Mouse (Mus musculus) heart, embryonic 16.5 days (tissue): ENCODE measurements around the gene Hist1h2ag. TPM values are rescaled to one million over a fixed set of nuclear protein-coding genes. Genes with fewer than 3 reads are reported as not detected.
"Not testable (repeated sequence)": the region's sequence is repeated elsewhere in the genome, so short reads cannot be mapped to it uniquely, and the experiment has no call there.

Experiments
- ATAC-seq: fragments of 200-750 bp; cut with Nextera tagmentation; replicated peaks from 2 replicates; pipeline ENCODE4 v1.8.0; 2017; ENCODE audit warnings: moderate number of reproducible peaks; ENCODE audit not compliant: insufficient read depth, low FRiP score; ENCODE audit errors: extremely low read depth
- H3K27ac ChIP-seq: fragments of 300-500 bp; sonication (generic); 2 replicates; pipeline ENCODE4 v1.5.1; 2014; ENCODE audit warnings: mild to moderate bottlenecking, low read length, control low read depth, moderate library complexity
- H3K27me3 ChIP-seq: fragments of 300-500 bp; sonication (generic); 2 replicates; pipeline ENCODE4 v1.6.1; 2014; ENCODE audit warnings: low read length, mixed read lengths; ENCODE audit not compliant: control insufficient read depth, insufficient read depth
- H3K36me3 ChIP-seq: fragments of 300-500 bp; sonication (generic); 2 replicates; pipeline ENCODE4 v1.6.1; 2014; ENCODE audit not compliant: control insufficient read depth, insufficient read depth
- H3K4me1 ChIP-seq: fragments of 300-500 bp; sonication (generic); 2 replicates; pipeline ENCODE4 v1.6.1; 2014; ENCODE audit warnings: low read length, mixed read lengths; ENCODE audit not compliant: control insufficient read depth, insufficient read depth
- H3K4me2 ChIP-seq: fragments of 300-500 bp; sonication (generic); 2 replicates; pipeline ENCODE4 v1.6.1; 2014; ENCODE audit warnings: low read depth, mild to moderate bottlenecking, control low read depth, low read length
- H3K4me3 ChIP-seq: fragments of 300-500 bp; sonication (generic); 2 replicates; pipeline ENCODE4 v1.5.1; 2014; ENCODE audit warnings: mild to moderate bottlenecking, control low read depth, low read length
- H3K9ac ChIP-seq: fragments of 300-500 bp; sonication (generic); 2 replicates; pipeline ENCODE4 v1.6.1; 2014; ENCODE audit warnings: low read length, control low read depth
- H3K9me3 ChIP-seq: fragments of 300-500 bp; sonication (generic); replicated peaks from 2 replicates; pipeline ENCODE4 v1.6.1; 2016; ENCODE audit warnings: low read length; ENCODE audit not compliant: control insufficient read depth
- WGBS: fragments of 180-500 bp; shearing (Covaris S2); extraction: QIAGEN DNeasy Blood & Tissue Kit; methylation state at CpG from one replicate; pipeline ENCODE4 v1.1.7; 2014; 5-methylcytosine and 5-hydroxymethylcytosine counted together
- polyA plus RNA-seq: library from polyadenylated mRNA; unstranded; fragments of >200 nt; fragmentation: Nextera tagmentation; extraction: Ambion mirVana; gene quantifications from 2 replicates; pipeline ENCODE4 v1.2.1, GENCODE M21; 2015

The Hist1h2ag gene
- polyA plus RNA-seq, 1 experiment from 2014 or later, result 22.0 TPM

GRCm38 (mm10) chr13:22049041-22049440, 6.3 kb upstream of the Hist1h2ag start:
- no peak overlapping the region for H3K4me3 ChIP-seq
- 72% methylated on average over 2 of the region's 2 CpGs for WGBS
- no peak for ATAC-seq
- H3K27me3 ChIP-seq, result no peaks in the 10 kb centered on the region
- peaks cover 7% of the 10 kb centered on the region for H3K4me1 ChIP-seq
- no peaks in the 10 kb centered on the region for H3K9me3 ChIP-seq
- H3K27ac ChIP-seq, result no peak overlapping the region
- H3K36me3 ChIP-seq, result no peaks in the 10 kb centered on the region
- no peak overlapping the region for H3K9ac ChIP-seq
- no peak overlapping the region for H3K4me2 ChIP-seq

- WGBS, result 47% methylated on average over 2 of the region's 2 CpGs
- ATAC-seq, result no peak
- H3K27ac ChIP-seq, result no peak overlapping the region
- no peak overlapping the region for H3K4me3 ChIP-seq
- H3K9me3 ChIP-seq, result no peaks in the 10 kb centered on the region
- H3K4me2 ChIP-seq, result no peak overlapping the region
- H3K27me3 ChIP-seq, result no peaks in the 10 kb centered on the region
- peaks cover 20% of the 10 kb centered on the region for H3K4me1 ChIP-seq
- no peak overlapping the region for H3K9ac ChIP-seq
- H3K36me3 ChIP-seq, result no peaks in the 10 kb centered on the region
Observed at GRCm38 (mm10) chr13:22045311-22045710, 2.6 kb upstream of the Hist1h2ag start.

GRCm38 (mm10) chr13:22044432-22045155, 1.9 kb upstream of the Hist1h2ag start:
- 86% methylated on average over 6 of the region's 6 CpGs for whole genome bisulfite sequencing
- no peak for ATAC-seq
- H3K27me3 ChIP-seq, result no peaks in the 10 kb centered on the region
- H3K36me3 ChIP-seq, result no peaks in the 10 kb centered on the region
- H3K9me3 ChIP-seq, result no peaks in the 10 kb centered on the region
- H3K4me3 ChIP-seq, result no peak overlapping the region
- peak overlapping the region; percentile 64 for H3K4me2 ChIP-seq
- H3K9ac ChIP-seq, result no peak overlapping the region; the same call in 1 of the 2 replicates
- peaks cover 22% of the 10 kb centered on the region for H3K4me1 ChIP-seq
- no peak overlapping the region for H3K27ac ChIP-seq

GRCm38 (mm10) chr13:22043503-22044431, 1.0 kb upstream of the Hist1h2ag start:
- H3K36me3 ChIP-seq, result no peaks in the 10 kb centered on the region
- peak overlapping the region; percentile 64 for H3K4me2 ChIP-seq
- no peak for ATAC-seq
- peak overlapping the region; percentile 43 for H3K4me3 ChIP-seq
- peak overlapping the region; percentile 76 for H3K27ac ChIP-seq
- H3K9ac ChIP-seq, result peak overlapping the region; percentile 71
- peaks cover 22% of the 10 kb centered on the region for H3K4me1 ChIP-seq
- H3K27me3 ChIP-seq, result no peaks in the 10 kb centered on the region
- 1% methylated on average over 11 of the region's 14 CpGs for WGBS
- H3K9me3 ChIP-seq, result no peaks in the 10 kb centered on the region

GRCm38 (mm10) chr13:22041651-22042567, 835 bp downstream of the Hist1h2ag start:
- Histone ChIP-seq H3K27ac (peak overlapping the region; percentile 88), H3K4me1 (peaks cover 22% of the 10 kb centered on the region), H3K27me3 (no peaks in the 10 kb centered on the region), H3K4me2 (peak overlapping the region; percentile 68), H3K36me3 (no peaks in the 10 kb centered on the region), H3K4me3 (peak overlapping the region; percentile 49), H3K9me3 (no peaks in the 10 kb centered on the region), H3K9ac (peak overlapping the region; percentile 74)
- WGBS, result 6% methylated on average over 13 of the region's 13 CpGs
- ATAC-seq, result no peak

GRCm38 (mm10) chr13:22041142-22041536, 1.6 kb downstream of the Hist1h2ag start, which contains the start of gene Hist1h4i:
Hist1h4i (minus strand) TSS chr13:22041362.
- Histone ChIP-seq H3K9ac (peak within 1 kb of the TSS; percentile 74), H3K27ac (peak within 1 kb of the TSS; percentile 88), H3K4me1 (peaks cover 28% of the 10 kb centered on the region), H3K4me2 (peak within 1 kb of the TSS; percentile 68), H3K4me3 (peak within 1 kb of the TSS; percentile 55)
- 0% methylated on average over 22 of the region's 27 CpGs for WGBS
- H3K27me3 ChIP-seq, H3K36me3 ChIP-seq, H3K9me3 ChIP-seq: not testable (repeated sequence)
- peak; percentile 56 for ATAC-seq

GRCm38 (mm10) chr13:22040464-22041141, 2.1 kb downstream of the Hist1h2ag start:
- Histone ChIP-seq H3K9ac (peak overlapping the region; percentile 43), H3K9me3 (no peaks in the 10 kb centered on the region), H3K36me3 (no peaks in the 10 kb centered on the region), H3K27me3 (no peaks in the 10 kb centered on the region), H3K4me1 (peaks cover 28% of the 10 kb centered on the region), H3K4me2 (peak overlapping the region; percentile 62), H3K27ac (peak overlapping the region; percentile 81), H3K4me3 (peak overlapping the region; percentile 55)
- WGBS, result under 1% methylated on average over 19 of the region's 24 CpGs
- peak; percentile 1; the same call in 1 of the 2 replicates for ATAC-seq

- peak overlapping the region; percentile 18; the same call in 1 of the 2 replicates for H3K9ac ChIP-seq
- 11% methylated on average over 2 of the region's 2 CpGs for WGBS
Observed at GRCm38 (mm10) chr13:22039951-22040463, 2.7 kb downstream of the Hist1h2ag start.

More at GRCm38 (mm10) chr13:22039951-22040463, 2.7 kb downstream of the Hist1h2ag start:
- H3K36me3 ChIP-seq, result no peaks in the 10 kb centered on the region
- H3K9me3 ChIP-seq, result no peaks in the 10 kb centered on the region
- H3K27ac ChIP-seq, result peak overlapping the region; percentile 81
- no peaks in the 10 kb centered on the region for H3K27me3 ChIP-seq
- H3K4me2 ChIP-seq, result peak overlapping the region; percentile 62
- ATAC-seq, result no peak
- peak overlapping the region; percentile 55 for H3K4me3 ChIP-seq
- H3K4me1 ChIP-seq, result peaks cover 28% of the 10 kb centered on the region
